Mouse (Mus musculus) cerebellum, adult 8-10 months (tissue): ENCODE results near the gene Gnaz.
A peak's percentile ranks its signal among the peaks of the same experiment; 100 is the strongest.

Experiments
- DNase-seq: peaks from one replicate; pipeline ENCODE4 v3.0.0; 2022

Gene Gnaz

DNA sequence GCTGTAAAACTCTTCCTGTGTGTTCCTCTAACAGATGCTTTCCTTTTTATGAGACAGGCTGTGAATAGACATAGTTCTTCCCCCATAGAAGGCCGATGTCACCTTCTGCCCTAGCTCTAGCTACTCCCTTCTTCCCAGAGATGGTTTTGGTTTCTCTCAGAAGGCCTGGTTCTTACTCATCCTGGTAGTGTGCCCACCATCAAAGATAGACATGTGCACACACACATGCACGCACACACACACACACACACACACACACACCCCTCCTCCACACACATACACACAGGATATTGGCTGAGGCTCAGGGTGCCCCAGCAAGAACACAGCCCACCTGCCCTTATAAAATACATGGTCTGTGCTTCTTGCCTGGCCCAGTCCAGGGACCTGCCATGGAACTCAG lies 2.3 kb downstream of the Gnaz start:
- no peak for DNase-seq

DNA sequence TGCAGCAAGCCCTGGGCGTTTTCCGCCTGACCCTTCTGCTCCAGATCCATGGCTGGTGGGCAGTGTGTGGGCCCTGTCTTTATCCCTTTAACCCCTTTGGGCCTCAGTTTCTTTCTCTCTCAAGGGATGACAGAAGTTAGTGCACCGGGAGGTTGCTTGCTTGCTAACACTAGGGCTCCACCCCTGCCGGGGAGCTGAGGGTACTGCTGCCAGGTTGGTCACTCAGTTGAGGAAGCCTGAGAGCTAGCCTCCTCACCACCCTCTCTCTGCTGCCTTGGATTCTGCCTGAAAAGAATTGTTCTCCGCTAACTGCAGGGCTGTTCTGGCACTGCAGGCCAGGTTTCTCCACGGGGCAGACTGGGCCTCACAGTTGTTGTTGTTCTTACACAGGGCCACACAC lies 6.0 kb downstream of the Gnaz start:
- DNase-seq, result no peak

DNA sequence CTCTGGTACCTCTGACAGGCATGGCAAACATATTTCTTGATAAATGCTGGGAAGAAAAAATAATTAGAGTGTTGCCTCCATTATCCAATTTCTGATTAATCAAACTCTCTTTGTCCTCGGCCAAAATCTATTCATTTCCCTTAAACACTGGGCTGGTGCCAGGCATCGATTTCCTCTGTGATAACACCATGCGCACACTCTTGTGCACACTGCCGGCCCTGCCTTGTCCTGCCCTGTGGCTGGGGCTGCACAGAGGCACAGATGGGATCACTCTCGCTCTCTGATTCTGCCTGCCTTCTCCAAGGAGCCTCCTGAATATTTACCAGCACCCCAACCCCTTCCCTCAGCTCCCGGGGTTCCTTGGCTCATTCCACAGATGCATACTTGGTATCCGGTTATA lies 8.6 kb downstream of the Gnaz start:
- no peak for DNase-seq

DNA sequence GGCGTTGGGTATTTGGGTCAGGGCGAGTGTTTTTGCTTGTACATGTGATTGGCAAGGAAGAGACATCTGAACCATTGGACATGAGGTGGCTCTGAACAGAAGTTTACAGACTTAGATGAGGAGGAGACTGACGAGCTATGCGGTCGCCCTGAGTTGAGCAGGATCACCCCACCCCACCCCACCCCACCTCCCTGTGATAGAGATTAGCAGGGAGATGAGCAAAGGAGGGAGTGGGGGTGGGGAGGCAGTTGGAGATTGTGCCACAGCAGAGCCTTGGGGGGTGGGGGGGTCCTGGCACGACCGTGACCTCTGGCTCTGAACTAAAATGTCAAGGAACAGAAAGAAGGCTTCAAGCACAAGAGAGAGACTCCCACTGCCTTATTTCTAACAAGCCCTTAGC lies 9.5 kb downstream of the Gnaz start:
- DNase-seq, result no peak

DNA sequence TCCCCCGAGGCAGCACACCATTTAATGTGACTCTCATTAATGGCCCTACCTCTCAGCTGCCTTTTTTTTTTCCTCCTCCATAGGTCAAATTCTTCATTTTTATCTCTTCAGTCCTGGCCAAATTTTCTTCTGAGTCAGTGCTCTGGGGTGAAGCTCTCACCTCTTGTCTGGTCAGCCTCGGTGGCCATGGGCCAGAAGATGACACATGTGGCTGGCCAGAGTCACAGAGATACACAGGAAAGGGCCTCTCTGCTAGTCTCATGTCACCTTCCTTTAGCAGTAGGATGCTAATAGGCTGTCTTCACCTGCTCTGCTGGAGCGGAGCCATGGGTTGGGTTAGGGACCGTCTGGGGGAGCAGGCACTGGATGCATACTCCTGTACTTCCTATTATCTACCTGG lies 11.1 kb downstream of the Gnaz start:
- no peak for DNase-seq

DNA sequence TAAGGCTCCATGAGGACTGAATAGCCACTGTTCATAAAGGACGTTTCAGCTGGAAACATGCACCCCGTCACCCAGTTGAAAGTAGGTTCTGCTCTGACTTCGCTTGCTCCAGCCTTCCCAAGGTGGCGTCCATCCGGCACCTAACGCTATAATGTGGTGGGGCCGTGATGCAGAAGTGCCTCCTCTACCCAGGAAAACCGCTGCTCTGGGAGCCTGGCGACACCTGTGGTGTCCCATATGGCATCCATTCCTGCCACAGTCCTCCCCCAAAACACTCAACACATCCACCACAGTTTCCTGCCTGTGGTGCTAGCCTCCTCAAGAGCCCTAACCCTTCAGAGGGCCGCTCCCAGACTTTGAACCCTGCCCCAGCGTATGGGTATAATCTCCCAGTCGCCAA lies 14.2 kb downstream of the Gnaz start:
- no peak for DNase-seq

DNA sequence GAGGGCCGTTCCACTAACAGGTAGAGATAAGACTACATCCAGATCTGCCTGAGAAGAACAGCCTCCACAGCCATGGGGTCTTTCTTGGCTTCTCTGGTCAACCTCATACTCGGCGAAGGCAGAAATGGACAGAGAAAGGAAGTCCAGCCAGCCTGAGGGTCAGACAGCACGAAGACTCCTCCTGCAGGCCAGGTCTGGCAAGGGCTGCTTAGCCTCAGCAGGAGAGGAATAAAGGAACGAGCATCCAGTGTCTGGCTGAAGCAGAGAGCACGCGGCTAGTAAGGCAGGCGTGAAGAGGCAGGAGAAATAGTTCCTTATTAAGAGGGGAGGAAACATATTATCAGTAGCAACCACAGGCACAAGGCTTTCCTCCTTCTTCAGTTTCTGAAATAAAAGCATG lies 16.2 kb downstream of the Gnaz start:
- DNase-seq, result no peak

DNA sequence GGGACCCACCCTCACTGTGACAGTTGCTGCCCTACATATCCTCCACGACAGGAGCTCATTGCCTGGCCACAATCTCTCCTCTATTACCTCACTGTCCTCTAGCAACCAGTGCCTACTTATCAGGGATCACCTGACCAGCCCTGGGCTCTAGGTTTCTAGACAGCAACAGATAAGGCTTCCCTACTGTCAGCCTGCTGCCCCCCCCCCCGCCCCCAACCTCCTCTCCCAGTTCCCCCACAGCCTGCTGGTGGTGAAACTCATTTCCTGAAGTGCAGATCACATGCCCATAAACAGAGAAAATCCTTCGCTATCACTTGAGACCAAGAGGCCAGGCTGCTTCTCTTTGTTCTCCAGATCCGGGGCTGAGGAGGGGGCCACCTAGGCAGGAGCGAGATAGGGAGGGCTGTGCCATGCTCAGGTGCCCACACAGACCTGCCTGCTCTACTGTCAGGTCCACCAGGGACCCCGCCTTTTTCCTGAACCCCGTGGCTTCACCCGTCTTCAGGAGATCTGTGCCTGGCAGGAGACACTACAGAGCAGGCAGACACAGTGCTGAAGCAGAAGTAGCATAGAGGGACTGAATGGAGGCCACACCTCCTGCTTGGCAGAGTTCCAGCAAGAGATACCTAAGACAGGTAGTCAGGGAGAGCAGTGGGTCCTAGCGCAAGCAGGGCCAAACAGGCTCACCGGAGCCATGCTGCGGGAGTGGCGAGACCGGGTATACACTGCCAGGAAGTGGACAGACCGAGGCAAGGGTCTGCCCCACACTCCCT lies 20.9 kb downstream of the Gnaz start:
- DNase-seq, result no peak

DNA sequence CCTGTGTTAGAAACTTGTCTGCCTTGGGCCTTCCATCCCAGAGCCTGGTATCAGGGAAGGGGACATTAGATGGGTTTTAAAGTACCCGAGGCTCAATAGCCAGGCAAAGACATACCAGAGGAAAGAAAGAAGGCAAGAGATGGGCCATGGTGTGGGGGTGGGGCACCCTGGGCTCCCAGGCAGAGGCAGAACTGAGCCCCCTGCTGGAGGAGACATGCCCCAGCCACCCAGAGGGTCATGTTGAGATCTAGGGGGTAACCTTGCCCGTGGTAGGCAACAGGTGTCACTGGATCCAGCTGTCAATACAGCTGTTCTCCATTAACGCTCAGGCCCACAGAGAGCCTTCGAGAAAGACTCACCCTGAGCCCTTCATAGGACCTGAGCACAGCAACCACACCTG lies 22.8 kb downstream of the Gnaz start:
- no peak for DNase-seq

DNA sequence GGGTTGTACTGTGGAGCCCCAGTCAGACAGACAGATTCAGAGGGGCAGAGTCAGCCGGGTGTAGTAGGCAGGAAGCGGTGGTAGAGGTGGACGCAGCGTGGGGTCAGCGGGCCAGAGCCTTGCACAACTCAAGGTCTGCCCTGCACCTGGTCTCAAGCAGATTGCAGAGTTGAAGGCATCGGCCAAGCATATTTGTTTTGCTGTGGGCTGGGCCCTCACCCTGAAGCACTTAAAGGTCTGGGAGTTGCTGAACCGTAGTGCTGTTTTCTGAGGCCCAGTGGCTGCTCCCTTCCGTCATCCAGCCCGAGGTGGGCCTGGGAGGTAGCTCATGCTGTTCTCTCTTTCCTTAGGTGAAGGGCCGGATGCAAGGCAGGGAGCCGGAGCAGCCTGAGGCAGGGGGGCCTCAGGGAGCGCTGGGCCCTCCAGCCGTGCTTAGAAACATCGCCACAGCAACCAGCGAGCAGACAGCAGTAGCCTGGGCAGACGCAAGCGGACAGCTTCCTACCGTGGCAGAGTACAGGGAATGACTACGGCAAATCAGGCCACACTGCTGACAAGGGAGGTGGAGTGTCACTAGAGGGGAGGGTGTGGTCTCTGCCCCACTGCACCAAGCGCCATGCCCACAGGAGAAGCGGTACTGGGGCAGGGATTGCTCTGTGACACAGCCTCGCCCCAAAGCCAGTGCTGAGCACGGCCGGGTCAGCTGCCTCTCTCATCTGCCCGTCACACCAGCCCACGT lies 23.8 kb downstream of the Gnaz start:
- no peak for DNase-seq

DNA sequence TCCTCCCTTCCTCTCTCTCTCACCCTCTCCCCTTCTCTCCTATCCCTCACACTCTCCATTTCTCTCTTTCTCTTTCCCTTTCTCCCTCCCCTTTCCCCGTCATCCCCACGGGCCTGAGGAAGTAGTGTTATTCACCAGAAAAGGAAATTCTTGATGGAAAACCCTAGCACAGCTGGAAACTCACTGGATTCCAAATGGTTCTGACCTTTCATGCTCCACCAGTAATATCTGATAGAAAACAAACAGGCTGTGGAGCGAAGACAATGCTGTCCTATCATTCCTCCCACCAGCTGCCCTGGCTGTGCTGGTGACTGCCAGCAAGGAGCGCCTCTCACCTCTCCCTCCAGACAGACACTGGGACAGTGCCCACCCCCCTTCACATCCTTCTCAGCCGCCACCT lies 27.9 kb downstream of the Gnaz start:
- DNase-seq, result no peak

DNA sequence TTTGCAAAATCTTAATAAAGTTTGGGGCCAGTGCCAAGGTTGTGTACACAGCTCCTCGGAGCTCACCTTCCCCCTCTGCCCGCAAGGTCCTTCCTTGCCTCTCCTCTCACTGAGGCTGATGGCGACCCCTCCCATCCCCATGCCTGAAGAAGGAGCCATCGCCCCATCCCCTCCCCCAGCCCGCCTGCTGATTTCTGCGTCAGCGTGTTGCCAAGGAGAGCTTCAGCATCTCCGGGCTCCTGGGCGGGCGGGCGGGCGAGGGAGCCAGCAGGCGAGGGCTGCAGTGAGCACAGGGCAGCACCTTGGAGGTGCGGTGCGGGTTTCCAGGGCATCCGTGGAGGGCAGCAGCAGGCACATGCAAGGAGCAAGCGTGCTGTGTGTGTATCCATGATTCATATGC lies 28.4 kb downstream of the Gnaz start:
- no peak for DNase-seq

DNA sequence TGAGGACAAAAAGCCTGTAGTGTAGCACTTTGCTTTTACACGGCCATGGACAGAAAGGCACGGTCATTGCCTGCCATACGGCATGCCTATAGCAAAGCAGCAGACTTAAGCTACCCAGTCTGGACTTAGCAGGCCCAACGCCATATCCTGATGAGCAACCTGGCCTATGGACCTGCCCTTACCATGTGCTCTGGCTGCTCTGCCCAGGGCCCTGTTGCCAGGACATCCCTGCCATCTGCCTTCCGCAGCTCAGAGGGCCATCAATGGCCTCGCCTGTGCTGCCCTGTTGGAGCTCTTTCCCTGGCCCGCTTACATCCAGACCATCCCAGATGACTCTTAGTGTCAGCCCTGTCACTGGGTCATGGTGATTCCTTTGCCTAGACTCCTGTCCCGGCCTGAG lies 34.4 kb downstream of the Gnaz start:
- peak; percentile 71 for DNase-seq

DNA sequence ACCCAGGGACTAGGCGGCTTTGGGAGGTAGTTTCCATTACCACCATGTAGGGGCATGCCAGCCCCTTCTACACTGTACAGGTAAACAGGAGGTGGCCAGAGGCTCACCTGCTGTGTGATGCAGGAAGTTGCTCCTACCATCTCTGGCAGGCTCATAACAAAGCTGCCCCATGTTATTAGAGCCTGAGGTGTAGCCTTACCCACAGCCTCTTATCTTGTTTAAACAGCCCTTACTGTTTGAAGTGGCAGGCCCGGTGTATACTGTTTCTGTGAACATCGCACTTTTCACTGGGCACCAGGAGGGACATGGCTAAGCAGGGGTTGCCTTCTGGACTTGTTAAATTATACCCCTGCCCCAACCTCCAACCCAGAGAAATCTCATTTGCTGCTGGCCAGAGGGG lies 37.1 kb downstream of the Gnaz start:
- no peak for DNase-seq

DNA sequence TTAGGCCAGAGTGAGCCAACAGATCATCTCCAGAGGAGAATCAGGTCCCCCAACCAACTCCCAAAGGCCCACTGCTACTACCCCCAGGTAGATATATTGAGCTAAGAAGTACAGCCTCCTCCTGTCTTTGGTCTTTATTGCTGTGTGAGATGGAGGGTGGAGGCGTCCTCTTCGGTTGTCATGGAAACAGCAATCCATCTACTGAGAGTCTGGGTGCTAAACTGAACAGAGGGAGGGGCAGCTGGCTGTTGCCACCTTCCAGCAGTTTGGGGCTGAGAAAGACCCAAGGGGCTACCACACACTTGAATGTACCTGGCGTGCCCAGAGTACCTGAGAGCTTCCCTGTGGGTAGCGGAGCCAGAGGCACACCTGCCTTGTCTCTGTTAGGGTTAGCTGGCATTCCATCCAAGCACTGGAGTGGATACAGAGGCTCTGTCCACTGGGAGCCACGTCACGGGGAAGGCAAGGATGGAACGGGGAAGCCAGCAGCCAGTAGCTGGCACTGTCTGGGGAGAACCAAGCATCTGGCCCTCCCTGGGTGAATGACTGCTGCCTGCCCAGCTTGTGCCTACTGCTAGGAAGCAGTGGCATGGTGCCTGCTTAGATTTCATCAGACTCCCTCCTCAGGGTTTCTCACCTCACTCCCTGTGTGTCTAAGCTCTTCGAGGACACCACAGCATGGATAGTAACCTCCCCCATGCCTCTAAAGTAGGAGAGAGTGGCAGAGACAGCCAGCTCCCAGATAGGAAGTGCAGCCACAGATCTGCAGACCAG lies 40.1 kb downstream of the Gnaz start:
- no peak for DNase-seq

DNA sequence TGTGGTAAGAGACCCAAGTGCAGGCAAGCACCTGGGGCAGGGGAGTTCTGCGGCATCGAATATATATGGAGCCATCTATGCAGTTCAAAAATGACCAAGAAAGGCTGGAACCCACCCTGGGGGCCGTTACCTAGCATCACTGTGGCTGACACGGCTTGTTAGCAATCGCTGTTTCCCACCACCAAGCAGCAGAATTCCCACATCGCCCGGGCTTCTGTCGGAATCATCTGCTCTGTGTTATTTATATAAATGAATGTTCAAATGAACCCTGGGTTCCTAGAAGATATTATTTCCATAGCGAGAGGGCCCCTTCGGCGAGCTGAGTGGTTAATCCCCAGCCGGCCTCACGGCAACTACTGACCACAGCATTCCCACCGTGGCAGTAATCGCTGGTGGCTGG lies 43.7 kb downstream of the Gnaz start:
- no peak for DNase-seq

DNA sequence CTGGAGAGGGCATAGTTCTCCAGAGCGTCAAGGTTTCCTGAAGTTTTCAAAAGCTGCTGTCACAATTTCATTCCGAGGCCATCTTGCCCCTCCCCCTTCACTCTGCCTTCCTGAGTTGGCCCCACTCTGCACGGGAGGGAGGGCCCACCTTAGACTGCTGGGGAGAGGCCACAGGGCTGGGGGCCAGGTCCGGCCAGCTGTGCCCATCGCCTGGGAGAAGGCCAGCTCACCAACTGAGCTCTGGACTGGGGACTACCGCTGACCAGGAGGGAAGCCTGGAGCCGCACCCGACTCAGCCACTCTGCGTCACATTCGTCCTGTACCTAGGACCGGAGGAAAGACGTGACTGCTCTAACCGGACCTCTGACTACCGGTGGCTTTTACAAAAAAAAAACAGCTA lies 48.5 kb downstream of the Gnaz start:
- no peak for DNase-seq

DNA sequence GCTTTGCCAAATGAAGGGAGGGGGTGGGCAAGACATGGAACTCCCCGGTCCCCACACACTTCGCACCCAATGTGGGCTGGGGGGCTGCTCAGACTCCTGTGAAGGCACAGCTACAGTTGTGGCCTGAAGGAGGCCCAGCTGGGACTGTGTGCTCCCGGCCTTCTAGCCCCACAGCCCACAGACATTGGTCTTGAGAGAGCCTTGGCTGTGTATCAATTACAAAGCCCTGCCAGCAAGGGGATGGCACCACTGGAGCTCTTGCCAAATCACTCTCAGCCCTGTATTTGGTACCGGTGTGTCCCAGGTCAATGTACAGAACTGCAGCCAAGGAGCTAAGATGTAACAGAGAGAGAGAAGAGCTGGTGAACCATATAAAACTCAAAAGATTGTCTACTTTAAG lies 49.5 kb downstream of the Gnaz start:
- DNase-seq, result no peak

DNA sequence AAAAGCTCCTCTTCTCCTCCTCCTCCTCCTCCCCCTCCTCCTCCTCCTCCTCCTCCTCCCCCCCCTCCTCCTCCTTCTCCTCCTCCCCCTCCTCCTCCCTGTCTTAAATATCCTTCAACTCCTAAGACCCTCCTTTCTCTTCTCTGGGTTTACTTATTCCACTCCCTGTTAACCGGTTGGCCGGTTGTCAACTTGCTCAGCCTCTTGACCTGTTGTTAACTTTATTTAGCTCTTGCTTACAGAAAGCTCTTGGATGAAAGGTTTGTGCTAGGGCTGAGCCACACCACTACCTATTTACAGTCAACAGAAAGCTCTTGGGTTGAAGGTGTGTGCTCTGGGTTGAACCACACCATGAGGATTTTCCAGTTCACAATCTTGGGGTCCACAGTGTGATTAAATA lies 53.3 kb downstream of the Gnaz start:
- DNase-seq, result no peak

DNA sequence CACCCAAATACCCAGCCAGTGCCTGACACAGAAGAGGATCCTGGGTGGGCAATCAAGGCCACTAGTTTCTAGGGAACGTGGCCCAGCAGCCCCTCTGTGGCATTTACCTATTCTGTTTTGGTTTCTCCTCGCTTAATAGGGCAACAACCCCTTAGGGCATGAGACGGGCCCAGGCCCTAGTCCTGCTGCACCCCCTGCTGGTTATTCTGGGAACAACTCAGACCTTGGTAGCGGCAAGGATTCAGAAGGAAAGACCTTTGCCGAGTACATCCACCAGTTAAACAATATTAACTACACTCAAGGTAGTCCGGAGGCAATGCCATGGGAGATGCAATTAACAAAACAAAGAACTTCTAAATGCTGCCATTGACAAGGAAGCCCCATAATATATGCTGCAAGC lies 54.2 kb downstream of the Gnaz start:
- DNase-seq, result peak; percentile 84

DNA sequence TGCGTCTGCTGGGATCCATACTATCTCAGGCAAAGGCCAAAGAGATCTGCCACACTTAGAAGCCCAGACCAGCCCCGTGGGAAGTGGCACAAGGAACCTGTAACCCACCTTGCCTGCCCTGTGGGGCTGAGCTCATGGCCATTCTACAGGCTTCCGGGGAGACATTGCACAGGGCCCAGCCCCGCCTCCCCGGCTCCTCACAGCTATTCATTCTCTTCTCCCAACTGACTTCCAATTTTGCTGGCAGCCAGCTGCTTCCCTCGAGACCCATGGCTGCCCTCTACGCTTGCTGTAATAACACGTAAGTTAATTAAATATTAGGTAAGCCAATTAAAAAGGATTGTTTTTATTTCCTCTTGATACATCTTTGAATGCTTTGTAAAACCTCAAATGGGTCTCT lies 59.5 kb downstream of the Gnaz start:
- DNase-seq, result no peak

DNA sequence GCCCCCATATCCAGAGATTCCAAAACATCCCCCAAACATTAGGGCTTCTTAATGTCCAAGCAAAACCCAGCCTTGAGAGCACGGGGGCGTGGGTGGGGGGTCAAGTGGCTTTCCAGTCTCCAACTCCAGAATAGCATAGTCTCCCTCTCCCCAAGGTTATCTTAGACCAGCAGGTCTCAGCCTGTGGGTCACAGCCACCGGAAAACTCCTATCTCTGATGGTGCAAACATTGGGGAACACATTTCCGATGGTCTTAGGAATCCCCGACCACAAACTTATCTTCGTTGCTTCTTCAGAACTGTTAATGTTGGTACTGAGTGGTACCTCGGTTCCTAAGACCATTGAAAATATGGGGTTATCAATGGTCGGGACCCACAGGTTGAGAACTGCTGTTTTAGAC lies 61.8 kb downstream of the Gnaz start:
- DNase-seq, result no peak

DNA sequence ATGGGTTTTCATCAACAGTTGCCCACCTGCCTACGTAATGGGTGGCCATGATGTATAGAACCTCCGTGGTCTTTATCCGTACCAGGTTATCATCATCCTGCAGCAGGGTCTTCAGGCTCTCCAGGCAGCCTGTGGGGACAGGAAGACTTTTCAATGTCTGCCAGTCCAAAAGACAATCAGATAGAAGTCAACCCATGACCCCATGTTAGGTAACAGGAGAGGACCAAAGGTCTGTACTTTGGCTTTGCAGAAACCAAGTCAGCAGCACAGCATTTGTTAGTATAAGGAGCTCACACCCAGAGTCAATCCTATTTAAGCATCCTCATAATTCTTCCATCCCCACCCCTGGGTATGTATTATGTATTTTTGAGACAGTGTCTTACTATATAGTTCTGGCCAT lies 62.7 kb downstream of the Gnaz start:
- DNase-seq, result no peak

DNA sequence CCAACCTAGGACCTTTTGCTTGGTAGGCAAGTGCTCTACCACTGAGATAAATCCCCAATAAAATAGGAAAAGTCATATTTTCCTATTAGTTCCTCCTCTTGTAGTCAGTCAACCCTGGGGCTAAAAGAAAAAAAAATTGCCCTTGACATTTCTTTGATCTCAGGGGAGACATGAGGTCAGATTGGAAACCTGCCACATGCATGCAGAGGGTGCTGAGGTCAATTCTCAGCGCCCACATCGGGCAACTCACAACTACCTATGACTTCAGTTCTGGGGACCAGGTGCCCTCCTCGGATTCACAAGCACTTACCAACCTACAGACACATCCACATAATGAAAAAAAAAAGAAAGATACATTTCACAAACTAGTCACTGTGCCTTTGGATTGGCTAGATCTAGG lies 63.3 kb downstream of the Gnaz start:
- no peak for DNase-seq
